Mouse (Mus musculus) thymus, adult 2 months (tissue): ENCODE measurements around the gene Camk2d.

Source experiments
- CTCF ChIP-seq: fragments of 200-500 bp; IDR thresholded peaks from 2 replicates; pipeline ENCODE4 v1.5.1; 2012; ENCODE audit warnings: mild to moderate bottlenecking, control low read depth, low read length, moderate library complexity, borderline replicate concordance; ENCODE audit not compliant: control insufficient read depth, poor library complexity, insufficient read depth; ENCODE audit errors: extremely low read depth
- POLR2A ChIP-seq: fragments of 200-500 bp; IDR thresholded peaks from 2 replicates; pipeline ENCODE4 v1.6.1; 2012; ENCODE audit warnings: mild to moderate bottlenecking, low read length, control low read depth, moderate library complexity; ENCODE audit not compliant: control insufficient read depth, poor library complexity, insufficient read depth; ENCODE audit errors: extremely low read depth

DNA sequence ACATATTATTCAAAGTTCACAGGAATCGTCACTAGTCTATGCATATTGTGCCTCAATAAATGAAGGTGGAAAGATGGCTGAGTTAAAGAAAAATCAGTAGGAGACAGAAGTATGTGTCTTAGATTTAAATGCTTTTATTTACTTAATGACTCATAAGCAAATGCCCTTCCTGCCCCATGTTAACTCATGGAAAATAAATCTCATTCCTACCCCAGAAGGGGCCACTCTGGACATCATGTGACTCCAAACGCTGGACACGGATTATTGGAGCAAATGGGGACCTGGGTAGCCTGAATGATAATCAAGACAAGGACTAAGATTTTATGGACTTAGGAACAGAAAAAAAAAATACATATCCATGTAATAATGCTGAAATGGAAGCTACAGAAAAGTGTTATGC, 151.5 kb downstream of the Camk2d start:
- TF ChIP-seq POLR2A (no peak), CTCF (no peak)
